Mouse (Mus musculus): Measurements from ENCODE around the gene Ache. TPM values are rescaled to one million over a fixed set of nuclear protein-coding genes. Genes with fewer than 3 reads are reported as not detected.
A peak's percentile ranks its signal among the peaks of the same experiment; 100 is the strongest.
"Not testable (repeated sequence)": the region's sequence is repeated elsewhere in the genome, so short reads cannot be mapped to it uniquely, and the experiment has no call there.

Gene Ache
- total RNA-seq (2017) = 6.3 and 6.6 TPM in 2 replicates

DNA sequence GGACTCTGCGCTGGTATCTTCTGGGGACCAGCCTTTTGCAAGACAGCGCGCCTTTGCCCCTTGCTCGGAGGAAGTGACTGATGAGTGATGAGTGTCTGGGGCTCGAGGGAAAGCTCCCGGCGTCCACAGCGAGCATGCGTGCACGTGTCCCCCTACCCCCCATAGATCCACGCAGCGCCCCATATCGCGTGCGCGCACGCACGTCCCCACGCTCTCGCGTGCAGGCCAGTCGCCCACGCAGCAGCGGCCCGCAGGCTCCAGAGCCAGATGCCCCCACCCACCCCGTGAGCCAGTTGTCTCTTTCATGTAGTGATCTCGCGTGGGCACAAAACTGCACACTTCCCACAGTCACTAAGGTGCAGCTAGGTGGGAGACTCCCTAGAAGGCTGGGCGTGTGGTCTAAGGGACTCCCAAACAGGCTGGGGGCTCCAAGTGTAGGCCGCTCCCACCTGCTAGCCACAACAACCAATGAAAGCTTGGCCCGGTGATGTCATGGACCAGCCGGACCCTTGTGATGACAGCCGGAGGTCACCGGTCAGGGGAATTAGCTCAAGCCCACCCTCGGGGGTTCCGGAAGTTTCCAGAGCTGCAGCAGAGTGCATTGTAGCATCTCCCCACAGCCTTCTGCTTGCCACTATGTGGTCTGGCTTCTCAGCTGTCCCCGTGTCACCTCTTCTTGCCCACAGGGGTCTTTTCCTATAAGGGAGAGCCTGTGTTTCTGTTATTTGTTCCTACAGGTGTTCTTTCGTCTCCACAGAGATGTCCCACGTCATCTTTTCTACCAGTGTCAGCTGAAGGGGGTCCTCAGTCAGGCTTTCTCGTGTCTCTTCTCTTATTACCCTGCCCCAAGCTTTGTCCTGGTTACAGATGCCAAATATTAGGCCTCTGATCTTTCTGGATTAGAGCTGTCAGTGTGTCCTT is at the start of gene Ache:
Ache (plus strand) TSS at position 488 of the 921 bp plus-strand sequence.
- no peak for ATAC-seq (replicated peaks; ENCODE audit: low read depth, poor library complexity, severe bottlenecking)

- ATAC-seq (replicated peaks; ENCODE audit: low read depth, poor library complexity, severe bottlenecking) = peak; percentile 75
These were observed 23.2 kb upstream of the Ache start for GRCm38 (mm10) chr5:137263897-137264720.

DNA sequence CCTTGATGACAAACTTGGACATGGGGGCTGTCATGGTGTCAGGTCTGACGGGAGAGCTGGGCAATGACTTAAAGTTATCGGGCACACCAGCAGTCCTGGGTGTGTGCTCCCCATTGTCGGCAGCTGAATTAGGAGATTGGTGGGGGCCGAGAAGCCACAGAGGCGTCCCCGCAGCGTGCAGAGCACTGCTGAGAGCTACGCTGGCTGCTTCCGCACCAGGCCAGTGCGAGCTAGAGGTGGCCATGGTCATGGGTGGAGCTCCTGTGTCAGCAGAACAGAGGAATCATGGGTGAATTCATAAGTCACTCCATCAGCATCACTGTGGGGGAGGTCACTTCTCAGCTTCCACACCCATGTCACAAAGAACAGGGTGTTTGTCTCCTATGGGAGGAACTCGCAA is 22.5 kb upstream of the Ache start:
- no peak for ATAC-seq (replicated peaks; ENCODE audit: low read depth, poor library complexity, severe bottlenecking)

DNA sequence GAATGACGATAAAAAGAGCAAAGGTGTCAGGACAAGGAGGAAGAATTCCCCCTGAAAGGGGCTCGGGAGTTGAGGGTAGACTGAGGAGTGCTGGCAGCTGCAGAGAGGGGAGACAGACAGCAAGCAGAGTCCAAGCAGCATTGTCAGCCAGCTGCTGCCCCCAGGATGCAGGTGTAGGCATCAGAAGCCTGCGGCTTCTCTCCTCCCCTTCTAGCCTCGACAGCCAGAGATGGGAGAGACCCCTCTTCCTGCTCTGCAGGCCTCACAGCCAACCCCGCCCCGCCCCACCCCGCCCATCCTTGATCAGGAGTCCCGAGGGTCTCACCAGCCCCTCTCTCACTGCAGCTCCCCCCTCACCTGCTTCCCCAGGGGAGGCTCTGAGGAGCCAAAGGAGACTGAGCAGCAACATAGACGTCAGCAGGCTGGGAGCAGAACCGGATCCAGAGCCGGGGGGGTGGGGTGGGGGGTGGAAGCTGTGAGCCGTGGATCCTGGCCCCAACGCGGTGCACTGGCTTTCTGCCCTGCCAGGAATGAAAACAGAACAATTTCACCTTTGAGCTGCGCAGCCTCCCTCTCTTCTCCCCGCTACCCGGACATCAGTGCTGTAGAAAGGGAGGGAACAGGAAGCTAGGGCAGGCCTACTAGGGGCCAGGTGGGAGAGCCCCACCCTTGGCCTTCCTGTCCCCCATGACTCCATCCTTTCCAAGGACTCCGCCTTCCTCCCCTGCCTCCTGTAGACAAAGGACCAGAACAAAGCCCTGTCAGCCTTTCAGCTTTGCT is 19.0 kb upstream of the Ache start:
- ATAC-seq (replicated peaks; ENCODE audit: low read depth, poor library complexity, severe bottlenecking) = no peak

- ATAC-seq (replicated peaks; ENCODE audit: low read depth, poor library complexity, severe bottlenecking) = peak; percentile 72; the same call in 1 of the 2 replicates
These were observed 9.7 kb upstream of the Ache start for GRCm38 (mm10) chr5:137277360-137278342.

DNA sequence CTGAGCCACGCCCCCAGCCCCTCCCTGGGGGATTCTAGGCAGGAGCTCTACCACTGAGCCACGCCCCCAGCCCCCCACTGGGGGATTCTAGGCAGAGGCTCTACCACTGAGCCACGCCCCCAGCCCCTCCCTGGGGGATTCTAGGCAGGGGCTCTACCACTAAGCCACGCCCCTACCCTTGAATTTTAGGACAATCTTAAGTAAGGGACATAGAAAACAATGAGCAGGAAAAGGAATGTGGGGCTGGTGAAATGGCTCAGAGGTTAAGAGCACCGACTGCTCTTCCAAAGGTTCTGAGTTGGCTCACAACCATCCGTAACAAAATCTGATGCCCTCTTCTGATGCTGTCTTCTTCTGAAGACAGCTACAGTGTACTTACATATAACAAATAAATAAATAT is 2.9 kb upstream of the Ache start:
- not testable (repeated sequence) for ATAC-seq (replicated peaks; ENCODE audit: low read depth, poor library complexity, severe bottlenecking)

DNA sequence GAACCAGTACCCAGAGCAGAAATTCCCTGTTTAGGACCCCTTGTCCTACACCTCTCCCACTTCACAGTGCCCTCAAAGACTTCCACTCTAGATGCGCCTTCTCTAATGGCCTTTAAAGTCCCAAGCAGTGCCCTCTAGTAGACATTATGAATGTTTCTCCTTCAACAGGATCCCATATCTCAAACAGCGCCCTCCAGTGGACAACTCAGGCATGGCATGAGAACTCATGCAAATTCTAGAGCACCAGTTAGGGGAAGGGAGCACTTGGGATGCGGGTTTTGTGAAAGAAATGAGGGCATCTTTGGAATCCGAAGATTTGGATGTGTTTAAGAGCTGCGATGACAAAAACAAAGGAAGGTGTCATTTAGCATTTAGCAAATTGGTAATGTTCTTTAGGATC is 2.3 kb upstream of the Ache start:
- no peak for ATAC-seq (replicated peaks; ENCODE audit: low read depth, poor library complexity, severe bottlenecking)

GRCm38 (mm10) chr5:137285986-137286385 is 1.3 kb upstream of the Ache start:
- ATAC-seq (replicated peaks; ENCODE audit: low read depth, poor library complexity, severe bottlenecking) = no peak

DNA sequence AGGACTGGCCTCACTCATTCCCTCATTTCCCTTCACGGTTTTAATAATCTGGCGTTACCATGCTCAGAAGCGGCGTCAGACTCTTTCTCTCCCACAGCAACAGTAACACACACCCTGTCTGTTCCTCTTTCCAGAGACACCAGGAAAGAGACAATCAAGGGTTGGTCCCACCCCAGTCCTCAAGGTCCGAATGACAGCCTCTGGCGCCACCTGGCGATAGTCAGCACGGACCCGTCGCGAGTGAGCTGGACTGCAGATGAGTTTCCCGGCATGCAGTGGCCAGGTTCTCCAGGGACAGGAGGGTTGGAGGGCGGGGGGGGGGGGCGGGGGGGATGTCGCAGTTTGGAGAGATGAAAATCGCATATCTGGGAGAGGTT is 676 bp upstream of the Ache start:
- peak; percentile 54 for ATAC-seq (replicated peaks; ENCODE audit: low read depth, poor library complexity, severe bottlenecking)

DNA sequence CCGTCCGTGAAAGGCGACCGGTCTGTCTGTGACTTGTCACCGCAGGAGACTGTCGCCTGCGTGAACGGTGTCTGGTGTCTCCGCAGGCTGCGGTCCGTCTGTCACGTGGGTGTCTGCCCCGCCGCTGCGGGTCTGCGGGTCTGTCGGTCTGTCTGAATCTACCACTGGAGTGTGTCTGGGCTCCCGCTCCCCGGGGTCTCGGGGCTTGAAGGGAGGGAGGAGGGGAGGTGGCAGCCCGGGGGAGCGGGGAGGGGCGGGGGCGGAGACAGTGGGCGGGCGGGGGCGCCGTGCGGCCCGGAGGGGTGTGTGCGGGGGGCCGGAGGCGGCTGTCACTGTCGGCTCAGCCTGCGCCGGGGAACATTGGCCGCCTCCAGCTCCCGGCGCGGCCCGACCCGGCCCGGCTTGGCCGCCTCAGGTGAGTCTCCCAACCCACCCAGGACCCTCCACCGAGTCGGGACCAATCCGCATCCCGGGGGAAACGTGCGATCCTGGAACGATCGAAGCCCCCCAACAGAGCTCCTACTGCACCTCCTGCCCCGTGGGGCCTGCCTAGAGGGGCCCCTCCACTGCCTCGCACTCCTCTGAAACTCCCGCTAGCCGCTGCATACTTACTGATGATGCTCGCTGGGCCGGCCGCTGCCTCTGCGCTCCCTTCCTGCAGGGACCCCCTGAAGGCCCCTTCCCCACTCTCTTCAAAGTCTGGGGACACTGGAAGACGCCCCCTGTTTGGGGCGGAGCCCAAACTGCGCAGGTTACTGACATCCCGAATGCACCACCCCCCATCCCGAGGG is 829 bp downstream of the Ache start:
- ATAC-seq (replicated peaks; ENCODE audit: low read depth, poor library complexity, severe bottlenecking) = no peak

DNA sequence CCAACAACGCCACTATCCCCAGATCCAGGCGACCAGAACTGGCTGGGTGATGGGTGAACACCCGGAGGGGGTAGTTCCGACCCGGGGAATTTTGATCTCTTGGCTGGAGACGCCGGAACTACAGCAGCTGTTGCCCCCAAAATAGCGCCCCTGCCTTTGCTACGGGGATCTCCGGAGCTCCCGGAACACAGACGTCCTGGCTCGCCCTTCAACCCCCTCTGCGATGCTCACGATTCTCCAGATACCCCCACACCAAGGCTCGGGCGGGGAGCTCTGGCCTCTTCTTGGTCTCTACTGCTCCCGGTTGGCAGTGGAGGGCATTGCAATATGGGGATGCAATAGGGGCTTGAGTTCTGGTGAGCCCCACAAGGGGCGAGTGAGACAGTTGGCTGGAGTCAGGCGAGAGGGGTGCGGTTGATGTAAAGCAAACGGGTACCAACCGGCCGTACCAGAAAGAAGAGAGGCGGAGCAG is 1.7 kb downstream of the Ache start:
- ATAC-seq (replicated peaks; ENCODE audit: low read depth, poor library complexity, severe bottlenecking) = peak; percentile 7; the same call in 1 of the 2 replicates

GRCm38 (mm10) chr5:137289591-137290365 is 2.5 kb downstream of the Ache start:
- peak; percentile 36 for ATAC-seq (replicated peaks; ENCODE audit: low read depth, poor library complexity, severe bottlenecking)

DNA sequence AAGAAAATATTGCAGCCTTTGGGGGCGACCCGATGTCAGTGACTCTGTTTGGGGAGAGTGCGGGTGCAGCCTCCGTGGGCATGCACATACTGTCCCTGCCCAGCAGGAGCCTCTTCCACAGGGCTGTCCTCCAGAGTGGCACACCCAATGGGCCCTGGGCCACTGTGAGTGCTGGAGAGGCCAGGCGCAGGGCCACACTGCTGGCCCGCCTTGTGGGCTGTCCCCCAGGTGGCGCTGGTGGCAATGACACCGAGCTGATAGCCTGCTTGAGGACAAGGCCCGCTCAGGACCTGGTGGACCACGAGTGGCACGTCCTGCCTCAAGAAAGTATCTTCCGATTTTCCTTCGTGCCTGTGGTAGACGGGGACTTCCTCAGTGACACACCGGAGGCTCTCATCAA is 3.4 kb downstream of the Ache start:
- peak; percentile 10; the same call in 1 of the 2 replicates for ATAC-seq (replicated peaks; ENCODE audit: low read depth, poor library complexity, severe bottlenecking)

DNA sequence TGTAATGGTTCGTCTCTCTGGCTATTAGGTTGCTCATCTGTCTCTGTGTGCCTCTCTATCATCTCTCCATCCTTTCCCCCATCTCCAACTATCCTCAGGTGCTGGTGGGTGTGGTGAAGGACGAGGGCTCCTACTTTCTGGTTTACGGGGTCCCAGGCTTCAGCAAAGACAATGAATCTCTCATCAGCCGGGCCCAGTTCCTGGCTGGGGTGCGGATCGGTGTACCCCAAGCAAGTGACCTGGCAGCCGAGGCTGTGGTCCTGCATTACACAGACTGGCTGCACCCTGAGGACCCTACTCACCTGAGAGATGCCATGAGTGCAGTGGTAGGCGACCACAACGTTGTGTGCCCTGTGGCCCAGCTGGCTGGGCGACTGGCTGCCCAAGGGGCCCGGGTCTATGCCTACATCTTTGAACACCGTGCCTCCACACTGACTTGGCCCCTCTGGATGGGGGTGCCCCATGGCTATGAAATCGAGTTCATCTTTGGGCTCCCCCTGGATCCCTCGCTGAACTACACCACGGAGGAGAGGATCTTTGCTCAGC is 4.1 kb downstream of the Ache start:
- ATAC-seq (replicated peaks; ENCODE audit: low read depth, poor library complexity, severe bottlenecking) = no peak

GRCm38 (mm10) chr5:137293282-137293681 is 6.0 kb downstream of the Ache start:
- ATAC-seq (replicated peaks; ENCODE audit: low read depth, poor library complexity, severe bottlenecking) = peak; percentile 27

GRCm38 (mm10) chr5:137293839-137294743 is 6.8 kb downstream of the Ache start, which contains the start of gene Ufsp1:
Ufsp1 (plus strand) TSS chr5:137294629.
- ATAC-seq (replicated peaks; ENCODE audit: low read depth, poor library complexity, severe bottlenecking) = peak; percentile 76
